Mouse (Mus musculus): Measurements from ENCODE around the gene 1110051M20Rik. TPM values are rescaled to one million over a fixed set of nuclear protein-coding genes. Genes with fewer than 3 reads are reported as not detected.

Gene 1110051M20Rik
- 10 to 100 TPM; 14.3 to 19.4 TPM for polyA plus RNA-seq (2017; shearing (Covaris generic))

DNA sequence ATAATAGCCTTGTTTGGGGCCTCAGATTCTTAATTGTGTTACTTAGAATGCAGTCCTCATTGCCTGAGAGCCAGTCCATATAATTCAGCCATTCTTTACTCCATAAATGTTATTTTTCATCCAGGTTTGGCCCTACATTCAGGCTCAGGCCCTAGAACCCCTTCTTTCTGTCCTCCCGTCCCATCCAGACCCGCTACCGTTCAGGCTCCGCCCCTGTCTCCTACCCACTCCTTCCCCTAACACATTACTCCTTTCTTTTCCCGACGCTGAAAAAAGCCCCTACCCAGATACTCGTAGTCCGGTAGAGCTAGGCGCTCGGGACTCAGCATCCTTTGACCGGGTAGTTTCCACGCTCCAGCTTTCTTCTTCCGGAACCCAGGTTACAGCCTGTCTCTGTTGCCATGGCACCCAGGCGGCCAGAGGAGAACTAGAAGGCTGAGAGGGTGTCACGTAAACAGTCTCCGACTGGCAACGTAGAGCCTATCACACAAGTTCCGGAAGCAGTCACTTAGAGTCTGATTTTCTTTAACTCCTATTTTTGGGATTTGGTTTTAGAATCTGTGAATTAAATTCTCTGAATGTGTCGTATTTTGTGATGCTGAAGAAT lies at the start of gene 1110051M20Rik:
1110051M20Rik (minus strand) TSS at position 419 of the 607 bp plus-strand sequence.

DNA sequence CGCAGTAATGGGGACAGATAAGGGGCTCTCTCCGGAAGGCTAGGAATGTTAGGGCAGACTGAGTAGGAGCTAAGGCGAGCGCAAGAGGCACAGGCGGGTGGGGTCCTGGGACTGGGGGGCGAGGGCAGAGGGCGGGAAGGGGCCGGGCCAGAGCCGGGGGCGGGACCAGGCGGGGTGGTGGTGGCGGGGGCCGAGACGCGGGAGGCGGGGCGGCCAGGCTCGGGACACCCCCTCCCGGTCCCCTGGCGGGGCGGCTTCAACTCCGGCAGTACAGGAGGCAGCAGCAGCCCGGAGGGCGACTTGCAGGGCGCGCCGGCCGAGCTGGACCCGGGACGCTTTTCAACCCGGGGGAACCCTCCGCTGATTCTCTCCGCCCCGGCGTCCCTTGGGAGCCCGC lies 12.8 kb upstream of the 1110051M20Rik start, which contains the start of gene Lrp4:
Lrp4 (plus strand) TSS at position 253 of the 397 bp plus-strand sequence.

DNA sequence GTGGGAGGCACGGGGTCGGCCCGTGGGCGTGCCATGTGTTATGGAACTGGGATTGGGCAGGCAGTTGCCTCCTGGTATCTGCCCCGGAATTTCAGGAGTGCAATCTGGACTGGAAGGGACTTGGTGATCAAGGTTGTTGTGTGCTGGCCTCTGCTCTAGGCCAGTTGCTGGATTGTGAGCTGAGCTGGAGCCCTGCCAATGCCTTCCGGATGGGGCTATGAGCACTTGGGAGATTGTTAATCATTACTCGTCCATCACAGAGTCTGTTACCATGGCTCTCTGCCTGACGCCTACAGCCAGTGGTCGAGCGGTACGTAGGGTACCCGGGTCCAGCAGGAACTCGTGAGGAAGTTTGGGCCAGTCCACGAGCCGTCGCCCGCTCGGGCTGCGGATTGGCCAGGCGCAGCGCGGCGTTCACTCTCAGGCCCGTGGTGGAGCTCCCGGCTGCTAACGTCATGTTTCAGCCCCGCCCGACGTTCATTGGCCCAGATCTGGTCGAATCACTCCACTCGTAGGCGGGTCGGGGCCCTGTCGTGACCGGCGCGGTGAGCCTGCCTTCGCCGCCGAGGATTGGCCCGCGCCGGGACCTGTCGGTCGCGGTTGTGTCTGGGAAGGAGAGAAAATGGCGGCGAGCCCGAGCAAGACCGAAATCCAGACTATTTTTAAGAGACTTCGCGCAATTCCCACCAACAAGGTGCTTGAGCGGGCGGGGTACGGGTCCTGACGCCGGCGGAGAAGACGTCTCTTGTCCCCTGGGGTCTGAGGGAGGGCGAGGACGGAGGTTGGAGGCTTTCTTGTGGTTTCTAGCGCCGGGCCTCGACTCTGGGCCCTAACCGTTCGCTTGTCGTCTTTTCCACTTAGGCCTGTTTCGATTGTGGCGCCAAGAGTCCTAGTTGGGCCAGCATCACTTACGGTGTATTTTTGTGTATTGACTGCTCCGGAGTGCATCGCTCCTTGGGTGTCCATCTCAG lies 179.5 kb downstream of the 1110051M20Rik start, which contains the start of gene Arfgap2:
Arfgap2 (plus strand) TSS at position 264 of the 971 bp plus-strand sequence.

DNA sequence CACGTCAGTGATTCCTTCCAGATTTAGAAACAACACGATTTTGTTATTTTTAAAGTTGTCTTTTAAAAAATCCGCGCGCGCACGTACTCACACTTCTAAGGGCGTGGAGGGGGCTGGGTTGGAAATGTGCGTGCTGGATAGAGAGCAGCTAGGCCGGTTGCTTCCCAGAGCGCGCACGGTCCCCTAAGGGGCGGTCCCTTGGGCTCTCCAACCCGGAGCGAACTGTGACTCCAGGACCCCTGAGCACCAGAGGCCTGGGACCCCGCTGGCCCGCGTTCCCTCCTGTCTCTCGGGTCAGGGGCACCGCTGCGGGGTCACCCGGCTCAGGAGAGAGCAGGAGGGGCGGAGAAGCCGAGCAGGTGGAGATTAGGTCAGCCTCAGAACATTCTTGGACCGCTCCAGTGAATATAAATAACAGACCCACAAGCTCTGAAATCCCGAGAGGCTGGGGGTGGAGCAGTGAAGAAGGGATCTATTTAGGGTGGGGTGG lies 188.8 kb downstream of the 1110051M20Rik start, which contains the start of gene Pacsin3:
Pacsin3 (plus strand) TSS at position 294 of the 490 bp plus-strand sequence.

DNA sequence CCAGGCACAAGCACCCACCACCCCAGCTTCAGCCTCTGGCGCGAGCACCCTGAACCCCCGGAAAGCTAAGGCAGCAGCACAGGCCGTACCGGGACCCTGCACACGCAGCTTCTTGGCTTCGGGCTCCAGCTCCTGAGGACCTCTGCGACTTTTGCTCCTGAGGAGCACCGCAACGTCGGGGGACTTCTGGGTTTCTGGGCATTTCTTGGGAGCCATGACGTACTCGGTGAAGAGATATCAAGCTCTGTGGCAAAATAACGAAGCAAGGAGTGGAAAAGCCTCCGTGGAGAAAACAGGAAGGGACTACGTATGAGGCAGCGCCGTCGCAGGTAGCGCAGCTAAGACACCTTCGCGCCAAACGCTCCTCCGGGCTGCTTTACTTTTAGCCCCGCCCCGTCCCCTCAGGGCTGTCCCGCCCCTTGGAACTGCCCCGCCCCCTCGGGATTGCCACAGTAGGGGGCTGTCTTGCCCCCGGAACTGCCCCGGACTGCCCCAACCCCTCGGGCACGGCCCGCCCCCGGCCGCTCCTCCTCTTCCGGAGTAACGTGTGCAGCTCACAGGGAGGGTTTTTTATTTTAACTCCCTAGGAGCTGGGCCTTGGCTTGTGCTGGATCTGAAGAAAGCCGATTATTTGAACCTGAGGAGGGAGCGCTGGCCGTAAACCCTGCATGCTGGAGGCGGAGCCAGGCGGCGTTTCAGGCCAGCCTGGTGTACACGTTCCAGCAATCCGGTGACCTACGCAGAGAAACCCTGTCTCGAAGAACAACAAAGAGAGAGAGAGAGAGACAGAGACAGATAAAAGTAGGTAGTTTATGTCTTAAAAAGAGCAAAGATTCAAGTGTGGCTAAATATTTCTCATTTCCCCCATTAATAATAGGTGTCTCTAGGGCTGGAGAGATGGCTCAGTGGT lies 207.6 kb downstream of the 1110051M20Rik start, which contains the start of gene Ddb2:
Ddb2 (minus strand) TSS at position 382 of the 910 bp plus-strand sequence.

Other genes starting within 250 kb of the 1110051M20Rik start
- 1 to 10 TPM; 2.8 to 3.9 TPM for gene Nr1h3, start 241.9 kb downstream of the 1110051M20Rik start, polyA plus RNA-seq (2017; shearing (Covaris generic))
- gene Acp2, start 241.8 kb downstream of the 1110051M20Rik start, polyA plus RNA-seq (2017; shearing (Covaris generic)): 10 to 100 TPM; 12.4 to 14.5 TPM
- 10 to 100 TPM; 69.9 to 75.5 TPM for gene Ddb2, start 207.7 kb downstream of the 1110051M20Rik start, polyA plus RNA-seq (2017; shearing (Covaris generic))
- under 1 TPM; 0.29 to 0.49 TPM for gene Pacsin3, start 188.8 kb downstream of the 1110051M20Rik start, polyA plus RNA-seq (2017; shearing (Covaris generic))
- gene Arfgap2, start 179.7 kb downstream of the 1110051M20Rik start, polyA plus RNA-seq (2017; shearing (Covaris generic)): 100 to 1,000 TPM in 1 of 2 experiments, 10 to 100 TPM in 1; 95.9 to 121 TPM
- under 1 TPM in 1 of 2 experiments, not detected in 1; 0.29 TPM for gene Lrp4, start 12.8 kb upstream of the 1110051M20Rik start, polyA plus RNA-seq (2017; shearing (Covaris generic))
- 10 to 100 TPM; 34.8 to 51.2 TPM for gene Ckap5, start 82.1 kb upstream of the 1110051M20Rik start, polyA plus RNA-seq (2017; shearing (Covaris generic))
- gene F2, start 191.7 kb upstream of the 1110051M20Rik start, polyA plus RNA-seq (2017; shearing (Covaris generic)): under 1 TPM in 1 of 2 experiments, not detected in 1; 0.10 TPM
- 10 to 100 TPM; 18.8 to 26.8 TPM for gene Zfp408, start 205.1 kb upstream of the 1110051M20Rik start, polyA plus RNA-seq (2017; shearing (Covaris generic))
- 100 to 1,000 TPM; 182 to 198 TPM for gene Arhgap1, start 205.2 kb upstream of the 1110051M20Rik start, polyA plus RNA-seq (2017; shearing (Covaris generic))

Measured in activated CD4-positive, CD25-positive, alpha-beta regulatory T cell (primary cell).